Mouse (Mus musculus) liver, embryonic 12.5 days (tissue): ENCODE measurements around the gene Zfp189. TPM values are rescaled to one million over a fixed set of nuclear protein-coding genes. Genes with fewer than 3 reads are reported as not detected.
A peak's percentile ranks its signal among the peaks of the same experiment; 100 is the strongest.
"Not testable (repeated sequence)": the region's sequence is repeated elsewhere in the genome, so short reads cannot be mapped to it uniquely, and the experiment has no call there.

Source experiments
- ATAC-seq: fragments of 200-750 bp; cut with Nextera tagmentation; 2 replicates; pipeline ENCODE4 v1.8.0; 2017; ENCODE audit warnings: moderate number of reproducible peaks, mild to moderate bottlenecking, moderate library complexity
- H3K27ac ChIP-seq: fragments of 300-500 bp; sonication (generic); 2 replicates; pipeline ENCODE4 v1.5.1; 2016; ENCODE audit warnings: mild to moderate bottlenecking
- H3K27me3 ChIP-seq: fragments of 300-500 bp; sonication (generic); replicated peaks from 2 replicates; pipeline ENCODE4 v1.6.1; 2016; ENCODE audit warnings: mild to moderate bottlenecking, moderate library complexity
- H3K36me3 ChIP-seq: fragments of 300-500 bp; sonication (generic); 2 replicates; pipeline ENCODE4 v1.6.1; 2016; ENCODE audit warnings: mild to moderate bottlenecking, moderate library complexity
- H3K4me1 ChIP-seq: fragments of 300-500 bp; sonication (generic); 2 replicates; pipeline ENCODE4 v1.6.1; 2016
- H3K4me2 ChIP-seq: fragments of 300-500 bp; sonication (generic); 2 replicates; pipeline ENCODE4 v1.6.1; 2016; ENCODE audit warnings: mild to moderate bottlenecking, moderate library complexity
- H3K4me3 ChIP-seq: fragments of 300-500 bp; sonication (generic); 2 replicates; pipeline ENCODE4 v1.5.1; 2016; ENCODE audit warnings: mild to moderate bottlenecking, moderate library complexity
- H3K9ac ChIP-seq: fragments of 300-500 bp; sonication (generic); 2 replicates; pipeline ENCODE4 v1.6.1; 2016; ENCODE audit warnings: mild to moderate bottlenecking, moderate library complexity
- H3K9me3 ChIP-seq: fragments of 300-500 bp; sonication (generic); replicated peaks from 2 replicates; pipeline ENCODE4 v1.6.1; 2016; ENCODE audit warnings: mild to moderate bottlenecking, moderate library complexity
- WGBS: fragments of 180-500 bp; shearing (Covaris S2); methylation state at CpG from one replicate; pipeline ENCODE4 v1.1.7; 2016; ENCODE audit not compliant: insufficient replicate concordance; 5-methylcytosine and 5-hydroxymethylcytosine counted together
- polyA plus RNA-seq: library from polyadenylated mRNA; unstranded; fragments of >200 nt; fragmentation: Nextera tagmentation; extraction: Ambion mirVana; gene quantifications from 2 replicates; pipeline ENCODE4 v1.2.1, GENCODE M21; 2016

The Zfp189 gene
- polyA plus RNA-seq, 1 experiment from 2014 or later, result 4.3 TPM

DNA sequence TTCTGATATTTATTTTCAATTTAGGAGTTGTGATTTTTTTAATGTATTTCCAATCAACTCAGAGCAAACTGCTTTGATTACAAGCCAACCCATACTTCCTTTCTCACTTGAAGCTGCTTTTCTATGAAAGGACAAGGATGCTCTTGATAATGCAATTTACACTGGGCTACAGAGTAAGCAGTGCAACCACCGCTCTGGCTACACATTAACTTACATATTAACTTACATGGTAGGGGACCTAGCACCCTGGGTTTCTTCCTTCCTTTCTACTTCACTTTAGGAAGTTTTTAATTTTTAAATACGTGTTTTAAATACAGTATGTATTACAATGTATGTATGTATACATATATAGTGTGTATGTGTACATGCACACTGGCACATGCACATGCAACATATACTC, 11.8 kb upstream of the Zfp189 start:
- Histone ChIP-seq H3K9ac (no peak overlapping the region), H3K9me3 (no peaks in the 10 kb centered on the region), H3K4me1 (peaks cover 5% of the 10 kb centered on the region; the same call in 1 of the 2 replicates), H3K27ac (no peak overlapping the region), H3K36me3 (peaks cover 26% of the 10 kb centered on the region), H3K4me3 (no peak overlapping the region), H3K4me2 (no peak overlapping the region), H3K27me3 (no peaks in the 10 kb centered on the region)
- 73% methylated on average over 2 of the region's 2 CpGs for WGBS
- no peak for ATAC-seq

DNA sequence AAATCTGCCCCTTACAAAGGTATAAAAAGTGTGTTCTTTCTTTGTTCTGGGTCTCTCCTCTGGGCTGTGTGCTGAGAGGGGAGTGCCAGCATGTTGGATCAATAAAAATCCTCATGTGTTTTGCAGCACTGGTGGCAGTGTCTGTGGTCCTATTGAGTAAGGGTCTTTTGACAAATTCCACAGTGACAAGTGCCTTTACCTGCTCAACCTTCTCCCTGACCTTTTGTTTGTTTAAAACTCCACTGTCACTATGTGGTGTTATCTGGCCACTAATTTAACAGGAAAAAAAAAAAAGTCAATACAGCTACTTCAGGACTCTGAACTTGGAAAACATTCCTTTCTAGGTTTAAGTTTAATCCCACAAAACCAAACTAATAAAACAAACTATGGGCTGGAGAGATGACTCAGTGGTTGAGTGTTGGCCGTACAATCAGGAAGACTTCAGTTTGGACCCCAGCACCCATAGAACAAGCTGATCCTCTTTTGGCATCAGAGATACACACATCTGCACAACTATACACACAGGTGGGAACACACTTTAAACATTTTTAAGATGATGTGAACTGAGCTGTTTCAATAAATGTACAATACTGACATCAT, 10.6 kb upstream of the Zfp189 start:
- not testable (repeated sequence) for H3K9me3 ChIP-seq, H3K4me2 ChIP-seq, H3K4me1 ChIP-seq, H3K9ac ChIP-seq, H3K27ac ChIP-seq, H3K4me3 ChIP-seq, H3K27me3 ChIP-seq
- 79% methylated on average over 1 of the region's 1 CpGs for WGBS
- peaks cover 30% of the 10 kb centered on the region for H3K36me3 ChIP-seq
- peak; percentile 45; the same call in 1 of the 2 replicates for ATAC-seq

DNA sequence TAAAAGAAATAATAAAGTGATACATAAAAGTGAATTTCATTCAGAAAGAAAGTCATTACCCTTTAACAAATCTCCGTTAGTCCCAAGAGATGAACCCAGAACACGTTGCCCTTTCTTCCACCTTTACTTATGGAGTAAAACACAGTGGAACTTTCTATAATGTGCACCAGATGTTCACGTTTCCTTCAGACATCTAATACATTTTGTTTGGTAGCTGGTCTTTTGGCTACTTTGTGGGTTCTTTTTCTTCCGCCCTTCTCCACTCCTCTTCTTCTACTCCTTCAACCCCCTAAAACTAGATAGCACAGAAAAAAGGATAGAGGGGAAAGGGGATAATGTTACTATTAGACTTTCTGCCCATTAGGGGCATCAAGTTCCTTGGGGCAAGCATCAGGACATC, 8.3 kb upstream of the Zfp189 start:
- Histone ChIP-seq H3K4me3 (no peak overlapping the region), H3K9me3 (no peaks in the 10 kb centered on the region), H3K9ac (no peak overlapping the region), H3K36me3 (peaks cover 39% of the 10 kb centered on the region), H3K4me1 (peaks cover 7% of the 10 kb centered on the region), H3K4me2 (no peak overlapping the region), H3K27me3 (no peaks in the 10 kb centered on the region), H3K27ac (no peak overlapping the region)
- WGBS, result 89% methylated on average over 4 of the region's 4 CpGs
- no peak for ATAC-seq

DNA sequence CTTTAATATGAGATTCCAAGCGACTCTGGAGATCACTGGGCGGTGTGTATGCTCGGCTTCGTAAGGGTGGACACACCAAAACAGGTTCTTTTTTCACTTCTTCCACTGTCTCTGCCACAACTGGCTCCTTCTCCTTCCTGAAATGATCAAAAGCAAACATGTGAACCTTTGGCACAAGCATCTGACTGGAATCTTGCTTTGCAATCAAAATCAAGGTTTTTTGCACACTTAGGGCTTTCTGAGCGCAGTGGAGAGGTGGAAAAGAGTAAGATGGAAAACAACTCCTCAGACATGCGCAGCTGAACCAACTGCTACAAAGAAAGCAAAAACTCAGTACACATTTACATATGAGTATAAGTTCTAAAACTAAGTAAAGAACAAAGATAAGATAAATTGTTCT, 6.5 kb upstream of the Zfp189 start:
- Histone ChIP-seq H3K27ac (no peak overlapping the region), H3K9ac (no peak overlapping the region), H3K4me2 (no peak overlapping the region), H3K27me3 (no peaks in the 10 kb centered on the region), H3K4me1 (peaks cover 22% of the 10 kb centered on the region), H3K36me3 (peaks cover 51% of the 10 kb centered on the region), H3K4me3 (no peak overlapping the region), H3K9me3 (no peaks in the 10 kb centered on the region)
- 91% methylated on average over 6 of the region's 6 CpGs for WGBS
- no peak for ATAC-seq

DNA sequence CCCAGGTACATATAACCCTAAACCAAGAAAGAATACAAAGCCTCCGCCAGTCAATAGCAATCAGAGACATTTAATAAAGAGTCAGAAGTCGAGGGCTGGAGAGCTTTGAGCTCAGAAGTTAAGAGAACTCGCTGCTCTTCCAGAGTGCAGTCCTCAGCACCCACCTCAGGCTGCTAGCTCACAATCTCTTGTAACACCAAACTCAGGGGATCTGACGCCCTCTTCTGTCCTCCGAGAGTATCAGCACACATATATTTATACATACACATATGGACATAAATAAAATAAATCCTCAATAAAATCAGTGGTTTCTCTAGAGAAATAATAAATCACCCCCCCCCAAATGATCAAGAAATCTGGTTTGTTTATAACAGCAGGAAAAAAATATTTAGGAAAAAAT, 1.5 kb upstream of the Zfp189 start:
- no peak for ATAC-seq
- 58% methylated on average over 5 of the region's 5 CpGs for WGBS

DNA sequence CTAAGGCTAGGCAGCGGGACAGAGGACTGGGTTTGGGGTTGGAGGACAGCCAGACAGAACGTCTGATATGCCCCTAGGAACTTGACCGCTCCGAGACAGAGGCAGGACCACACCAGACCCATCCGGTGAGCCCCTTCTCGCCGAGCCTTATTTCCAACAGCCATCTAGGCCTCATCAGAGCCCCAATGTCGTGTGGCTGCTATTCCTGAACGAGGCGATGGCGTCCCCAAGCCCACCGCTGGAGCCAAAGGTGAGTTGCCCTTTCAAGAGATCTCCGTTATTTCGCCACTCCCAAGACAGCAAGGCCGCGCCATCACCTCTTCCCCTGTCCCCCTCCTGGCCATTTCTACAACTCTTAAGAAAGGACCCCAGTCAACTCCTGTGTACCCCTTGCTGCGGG, 370 bp downstream of the Zfp189 start:
- peaks cover 38% of the 10 kb centered on the region for H3K4me1 ChIP-seq
- peak overlapping the region; percentile 82 for H3K4me2 ChIP-seq
- H3K9ac ChIP-seq, result peak overlapping the region; percentile 75
- H3K4me3 ChIP-seq, result peak overlapping the region; percentile 77
- WGBS, result 1% methylated on average over 17 of the region's 17 CpGs
- H3K27ac ChIP-seq, result peak overlapping the region; percentile 49; the same call in 1 of the 2 replicates
- peaks cover 40% of the 10 kb centered on the region for H3K36me3 ChIP-seq
- peak; percentile 53 for ATAC-seq
- no peaks in the 10 kb centered on the region for H3K9me3 ChIP-seq
- H3K27me3 ChIP-seq, result no peaks in the 10 kb centered on the region

More for the DNA sequence above, 1.5 kb upstream of the Zfp189 start:
- Histone ChIP-seq H3K27ac (no peak overlapping the region), H3K4me2 (peak overlapping the region; percentile 82), H3K4me1 (peaks cover 38% of the 10 kb centered on the region), H3K4me3 (peak overlapping the region; percentile 77), H3K9ac (no peak overlapping the region), H3K36me3 (peaks cover 40% of the 10 kb centered on the region), H3K9me3 (no peaks in the 10 kb centered on the region), H3K27me3 (no peaks in the 10 kb centered on the region)

DNA sequence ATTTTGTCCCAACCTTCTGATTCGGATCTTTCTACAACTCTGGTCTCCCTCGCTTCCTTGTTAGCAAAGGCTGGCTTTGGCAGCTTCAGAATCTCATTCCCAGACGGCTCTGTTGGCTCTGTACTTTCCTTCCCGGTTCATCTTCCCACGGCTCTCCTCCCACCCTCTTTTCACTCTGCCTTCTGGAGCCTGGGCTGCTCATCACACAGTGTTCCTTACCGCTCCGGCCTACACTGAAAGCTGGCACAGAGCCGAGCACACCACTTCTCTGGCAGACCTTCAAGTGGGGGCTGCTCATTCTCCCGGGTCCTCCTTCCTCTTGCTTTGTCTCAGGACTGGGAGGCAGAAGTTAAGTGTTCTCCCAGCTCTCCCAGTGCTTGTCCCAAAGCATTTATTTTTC, 1.6 kb downstream of the Zfp189 start:
- Histone ChIP-seq H3K9me3 (no peaks in the 10 kb centered on the region), H3K36me3 (peaks cover 35% of the 10 kb centered on the region), H3K4me3 (no peak overlapping the region), H3K9ac (no peak overlapping the region), H3K27me3 (no peaks in the 10 kb centered on the region), H3K27ac (no peak overlapping the region), H3K4me1 (peaks cover 31% of the 10 kb centered on the region), H3K4me2 (peak overlapping the region; percentile 82; the same call in 1 of the 2 replicates)
- ATAC-seq, result no peak
- 84% methylated on average over 9 of the region's 9 CpGs for WGBS

DNA sequence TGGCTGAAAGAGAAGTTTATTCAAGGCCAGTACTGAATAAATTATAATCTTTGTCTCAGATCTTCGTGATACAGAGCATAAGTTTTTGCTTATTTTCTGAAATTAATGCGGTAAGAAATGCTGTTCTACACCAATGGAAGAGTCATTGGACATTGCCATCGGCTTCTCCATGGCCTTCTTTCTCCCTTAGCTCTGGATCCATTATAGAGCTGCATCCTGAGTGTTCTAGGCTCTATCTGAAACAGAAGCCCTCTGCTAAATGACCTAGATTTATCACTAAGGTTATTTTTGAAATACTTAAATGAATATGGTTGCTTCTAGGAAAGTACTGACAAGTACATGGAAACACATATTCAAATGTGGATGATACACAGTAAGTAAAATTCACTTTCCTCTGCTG, 14.1 kb downstream of the Zfp189 start:
- Histone ChIP-seq H3K4me3 (no peak overlapping the region), H3K4me1 (no peaks in the 10 kb centered on the region), H3K27ac (no peak overlapping the region), H3K9me3 (peaks cover 4% of the 10 kb centered on the region), H3K27me3 (no peaks in the 10 kb centered on the region), H3K4me2 (no peak overlapping the region), H3K36me3 (peaks cover 18% of the 10 kb centered on the region), H3K9ac (no peak overlapping the region)
- WGBS, result 64% methylated on average over 3 of the region's 3 CpGs
- ATAC-seq, result no peak

DNA sequence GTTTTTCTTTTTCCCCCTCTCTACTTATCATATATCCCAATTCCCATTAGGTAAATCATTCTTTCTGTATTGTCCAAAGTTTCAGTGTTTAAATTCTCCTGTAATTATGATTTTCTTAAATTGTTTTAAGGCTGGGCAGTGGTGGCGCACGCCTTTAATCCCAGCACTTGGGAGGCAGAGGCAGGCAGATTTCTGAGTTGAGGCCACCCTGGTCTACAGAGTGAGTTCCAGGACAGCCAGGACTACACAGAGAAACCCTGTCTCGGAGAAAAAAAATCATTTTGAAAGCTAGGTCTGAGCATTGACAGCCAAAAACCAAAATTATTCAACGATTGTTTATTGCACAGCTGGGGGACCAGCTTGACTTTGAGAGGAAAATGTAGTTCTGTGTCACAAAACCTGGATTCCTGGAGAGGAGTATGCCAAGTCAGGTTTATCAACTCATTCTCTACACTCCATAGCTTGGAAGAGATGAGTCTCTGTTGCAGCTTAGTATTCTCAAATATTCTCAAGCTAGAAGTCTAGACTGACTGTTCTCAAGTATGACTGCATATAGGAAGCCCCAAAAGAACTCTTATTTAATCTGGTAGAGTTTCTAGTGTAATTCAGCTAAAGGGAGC, 14.8 kb downstream of the Zfp189 start:
- H3K27ac ChIP-seq, result no peak overlapping the region
- no peak overlapping the region for H3K9ac ChIP-seq
- 76% methylated on average over 4 of the region's 4 CpGs for WGBS
- no peaks in the 10 kb centered on the region for H3K9me3 ChIP-seq
- H3K36me3 ChIP-seq, result peaks cover 11% of the 10 kb centered on the region
- H3K4me1 ChIP-seq, result no peaks in the 10 kb centered on the region
- no peak overlapping the region for H3K4me2 ChIP-seq
- no peaks in the 10 kb centered on the region for H3K27me3 ChIP-seq
- H3K4me3 ChIP-seq, result no peak overlapping the region
- no peak for ATAC-seq

DNA sequence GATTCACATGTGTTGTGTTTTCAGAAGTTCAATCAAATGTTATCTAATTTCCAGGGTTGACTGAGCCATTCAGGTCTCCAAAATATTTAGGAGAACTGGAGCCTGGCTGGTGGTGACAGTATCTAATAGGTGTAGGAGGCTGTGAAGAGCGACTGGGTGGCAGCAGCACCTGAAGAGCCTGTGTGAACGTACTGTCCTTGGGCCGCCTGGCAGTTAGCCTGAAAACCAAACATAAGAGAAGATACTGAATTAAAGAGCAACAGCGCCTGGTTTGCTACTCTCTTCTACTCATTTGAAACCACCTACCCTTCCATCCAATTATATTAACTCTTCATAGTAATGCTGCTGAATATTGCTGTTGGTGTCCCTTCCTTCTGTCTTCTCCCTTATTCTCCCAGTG, 15.7 kb downstream of the Zfp189 start:
- H3K27ac ChIP-seq, result no peak overlapping the region
- 66% methylated on average over 4 of the region's 4 CpGs for WGBS
- no peak overlapping the region for H3K9ac ChIP-seq
- no peak overlapping the region for H3K4me3 ChIP-seq
- no peak for ATAC-seq
- 0 out of 2 replicates have a peak, but pooled peaks cover 7% of the 10 kb centered on the region for H3K36me3 ChIP-seq
- no peaks in the 10 kb centered on the region for H3K27me3 ChIP-seq
- no peaks in the 10 kb centered on the region for H3K4me1 ChIP-seq
- H3K9me3 ChIP-seq, result no peaks in the 10 kb centered on the region
- H3K4me2 ChIP-seq, result no peak overlapping the region

DNA sequence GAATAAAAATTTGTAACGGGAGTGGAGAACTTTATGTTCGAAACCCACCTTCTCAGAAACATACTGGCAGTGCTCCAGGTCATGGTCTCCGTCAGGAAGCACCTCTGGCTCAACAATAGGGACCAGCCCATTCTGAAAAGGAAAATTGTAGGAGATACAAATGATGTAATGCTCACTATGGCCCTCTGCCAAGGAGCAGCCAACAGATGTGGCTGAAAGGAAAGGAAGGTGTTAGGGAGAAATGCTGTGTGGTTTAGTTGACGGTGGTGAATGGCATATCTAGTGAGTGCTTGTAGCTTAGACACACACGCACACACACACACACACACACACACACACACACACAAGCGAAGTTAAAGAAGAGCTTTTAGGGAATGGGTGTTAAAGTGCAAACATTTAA, 18.7 kb downstream of the Zfp189 start:
- Histone ChIP-seq H3K4me1 (no peaks in the 10 kb centered on the region), H3K27me3 (no peaks in the 10 kb centered on the region), H3K27ac (no peak overlapping the region), H3K4me3 (no peak overlapping the region), H3K9me3 (no peaks in the 10 kb centered on the region), H3K9ac (no peak overlapping the region), H3K36me3 (0 out of 2 replicates have a peak, but pooled peaks cover 5% of the 10 kb centered on the region), H3K4me2 (no peak overlapping the region)
- ATAC-seq, result no peak
- WGBS, result 63% methylated on average over 6 of the region's 6 CpGs

DNA sequence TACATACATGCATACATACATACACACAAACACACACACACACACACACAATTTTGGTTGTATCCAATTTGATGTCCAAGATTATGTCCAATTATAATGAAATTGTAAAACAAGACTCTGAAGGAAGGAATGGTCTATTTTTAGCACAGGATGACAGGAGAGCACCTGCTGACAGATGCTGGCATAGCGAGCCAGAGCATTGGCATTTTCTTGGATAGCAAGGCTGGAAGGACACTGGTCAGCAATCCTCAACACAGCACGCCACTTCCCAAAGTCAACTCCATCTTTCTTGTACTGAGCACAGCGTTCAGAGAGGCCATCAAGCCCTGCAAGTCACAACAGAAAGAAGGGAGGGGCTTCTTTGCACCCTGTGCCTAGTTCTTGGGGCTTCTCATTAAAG, 20.0 kb downstream of the Zfp189 start:
- Histone ChIP-seq H3K27me3 (no peaks in the 10 kb centered on the region), H3K9me3 (no peaks in the 10 kb centered on the region), H3K9ac (no peak overlapping the region), H3K36me3 (0 out of 2 replicates have a peak, but pooled peaks cover 5% of the 10 kb centered on the region), H3K4me1 (no peaks in the 10 kb centered on the region), H3K4me2 (no peak overlapping the region), H3K4me3 (no peak overlapping the region), H3K27ac (no peak overlapping the region)
- 47% methylated on average over 3 of the region's 3 CpGs for WGBS
- ATAC-seq, result no peak
